Mouse (Mus musculus) cerebellum, postnatal 10 days (tissue): ENCODE results near the gene Mgat4e.

Experiments
- DNase-seq, 2 experiments: peaks; one replicate each; pipeline ENCODE4 v3.0.0; 2021; ENCODE audit warnings: mixed read lengths in 2 of 2

Mgat4e gene

GRCm38 (mm10) chr1:134513312-134513860 lies 36.1 kb downstream of the Mgat4e start:
- peak; percentile 29 to 31 for DNase-seq

- no peak for DNase-seq
Measured at GRCm38 (mm10) chr1:134512584-134512983, 36.9 kb downstream of the Mgat4e start.

- no peak for DNase-seq
Measured at GRCm38 (mm10) chr1:134512183-134512582, 37.3 kb downstream of the Mgat4e start.

GRCm38 (mm10) chr1:134510018-134510417 lies 39.5 kb downstream of the Mgat4e start:
- no peak for DNase-seq

- no peak for DNase-seq
Measured at GRCm38 (mm10) chr1:134506201-134506600, 43.3 kb downstream of the Mgat4e start.

- no peak for DNase-seq
Measured at GRCm38 (mm10) chr1:134500916-134501315, 48.6 kb downstream of the Mgat4e start.

- no peak for DNase-seq
Measured at GRCm38 (mm10) chr1:134495991-134496390, 53.5 kb downstream of the Mgat4e start.

- DNase-seq, result no peak
Measured at GRCm38 (mm10) chr1:134495216-134495539, 54.3 kb downstream of the Mgat4e start.

GRCm38 (mm10) chr1:134494428-134495215 lies 54.9 kb downstream of the Mgat4e start, which contains the start of gene Rabif:
Gene Rabif, plus strand, starts transcription at chr1:134494648.
- DNase-seq, result peak; percentile 99 to 100

- peak in 1 of 2 experiments; percentile 5 for DNase-seq
Measured at GRCm38 (mm10) chr1:134493956-134494355, 55.5 kb downstream of the Mgat4e start.

- peak; percentile 21 to 27 for DNase-seq
Measured at GRCm38 (mm10) chr1:134493496-134493895, 56.0 kb downstream of the Mgat4e start.

GRCm38 (mm10) chr1:134492276-134492675 lies 57.2 kb downstream of the Mgat4e start:
- DNase-seq, result no peak
